Mouse (Mus musculus): ENCODE results near the gene Selenon. TPM values are rescaled to one million over a fixed set of nuclear protein-coding genes. Genes with fewer than 3 reads are reported as not detected.

The Selenon gene
- polyA plus RNA-seq (2012; rRNA removed) = 4.0 and 4.4 TPM in 2 replicates

GRCm38 (mm10) chr4:134551494-134552316 is at the start of gene Selenon:
Gene Selenon, minus strand, starts transcription at chr4:134552166.

GRCm38 (mm10) chr4:134534932-134535786 is 16.8 kb downstream of the Selenon start, which contains the start of gene Mtfr1l:
Gene Mtfr1l, minus strand, starts transcription at chr4:134535387.

GRCm38 (mm10) chr4:134510845-134511411 is 41.0 kb downstream of the Selenon start, which contains the start of gene Aunip:
Gene Aunip, plus strand, starts transcription at chr4:134510999.

GRCm38 (mm10) chr4:134496595-134497210 is 55.3 kb downstream of the Selenon start, which contains the start of gene Paqr7:
Gene Paqr7, plus strand, starts transcription at chr4:134496697.

Other genes with a start within 250 kb of the Selenon start
- gene Trim63, start 237.0 kb downstream of the Selenon start, polyA plus RNA-seq (2012; rRNA removed) = 0.14 and 0.17 TPM in 2 replicates
- 0.01 and 0.02 TPM in 2 replicates for gene Slc30a2, start 209.0 kb downstream of the Selenon start, polyA plus RNA-seq (2012; rRNA removed)
- 0.38 and 0.41 TPM in 2 replicates for gene Extl1, start 168.3 kb downstream of the Selenon start, polyA plus RNA-seq (2012; rRNA removed)
- 18.1 and 20.3 TPM in 2 replicates for gene Pafah2, start 155.8 kb downstream of the Selenon start, polyA plus RNA-seq (2012; rRNA removed)
- gene Stmn1, start 83.8 kb downstream of the Selenon start, polyA plus RNA-seq (2012; rRNA removed) = 43.6 and 45.0 TPM in 2 replicates
- gene Paqr7, start 55.5 kb downstream of the Selenon start, polyA plus RNA-seq (2012; rRNA removed) = 7.9 and 8.0 TPM in 2 replicates
- 7.2 and 8.8 TPM in 2 replicates for gene Aunip, start 41.2 kb downstream of the Selenon start, polyA plus RNA-seq (2012; rRNA removed)
- 33.9 and 34.0 TPM in 2 replicates for gene Mtfr1l, start 16.8 kb downstream of the Selenon start, polyA plus RNA-seq (2012; rRNA removed)
- gene Man1c1, start 152.1 kb upstream of the Selenon start, polyA plus RNA-seq (2012; rRNA removed) = 2.0 and 2.5 TPM in 2 replicates
- gene Ldlrap1, start 215.9 kb upstream of the Selenon start, polyA plus RNA-seq (2012; rRNA removed) = 7.2 and 7.9 TPM in 2 replicates